Mouse (Mus musculus) liver, postnatal 0 days (tissue): ENCODE results near the gene Afdn.
"Not testable (repeated sequence)": the region's sequence is repeated elsewhere in the genome, so short reads cannot be mapped to it uniquely, and the experiment has no call there.

ENCODE experiments used
- CTCF ChIP-seq: sonication (generic); IDR thresholded peaks from 2 replicates; pipeline ENCODE4 v1.5.1; 2016; ENCODE audit warnings: antibody characterized with exemption, low read depth
- EP300 ChIP-seq: IDR thresholded peaks from 2 replicates; pipeline ENCODE4 v1.6.1; 2016; ENCODE audit warnings: antibody characterized with exemption, low read depth, mild to moderate bottlenecking

- not testable (repeated sequence) for TF ChIP-seq CTCF, EP300
Observed at GRCm38 (mm10) chr17:13951570-13951969, 191.2 kb downstream of the Afdn start.
